Mouse (Mus musculus): ENCODE results near the gene Gm20219. TPM values are rescaled to one million over a fixed set of nuclear protein-coding genes. Genes with fewer than 3 reads are reported as not detected.

Gm20219 gene
- 1 to 10 TPM; 1.7 to 1.9 TPM for total RNA-seq (2021)

- intact Hi-C loops (cut with DNase I), result loop anchor here (5.0 kb wide), 3 partner anchors 77 to 142 kb away; partner anchors contain the start of gene Ptprs
- no peak for DNase-seq (ENCODE audit: low spot score in 2 of 2)
Observed at GRCm38 (mm10) chr17:56554122-56554551, at the start of gene Gm20219. Gm20219 (minus strand) TSS chr17:56554387.

- intact Hi-C loops (cut with DNase I), result no loop called here
- no peak for DNase-seq (ENCODE audit: low spot score in 2 of 2)
Observed at GRCm38 (mm10) chr17:56604070-56604380, 49.8 kb upstream of the Gm20219 start.

GRCm38 (mm10) chr17:56603186-56604069, 49.2 kb upstream of the Gm20219 start:
- DNase-seq (ENCODE audit: low spot score in 2 of 2), result no peak
- intact Hi-C loops (cut with DNase I), result no loop called here

- intact Hi-C loops (cut with DNase I), result no loop called here
Observed at GRCm38 (mm10) chr17:56593527-56594271, 39.5 kb upstream of the Gm20219 start.

GRCm38 (mm10) chr17:56592553-56592952, 38.4 kb upstream of the Gm20219 start:
- intact Hi-C loops (cut with DNase I), result no loop called here
- no peak for DNase-seq (ENCODE audit: low spot score in 2 of 2)

More at GRCm38 (mm10) chr17:56593527-56594271, 39.5 kb upstream of the Gm20219 start:
- no peak for DNase-seq (ENCODE audit: low spot score in 2 of 2)

GRCm38 (mm10) chr17:56588921-56589320, 34.7 kb upstream of the Gm20219 start:
- DNase-seq (ENCODE audit: low spot score in 2 of 2), result no peak
- intact Hi-C loops (cut with DNase I), result no loop called here

GRCm38 (mm10) chr17:56587773-56588172, 33.6 kb upstream of the Gm20219 start:
- intact Hi-C loops (cut with DNase I), result no loop called here

GRCm38 (mm10) chr17:56585171-56585821, 31.1 kb upstream of the Gm20219 start:
- intact Hi-C loops (cut with DNase I), result loop anchor here (2.0 kb wide), 2 partner anchors 24 to 88 kb away; partner anchors contain the start of genes 2410015M20Rik and Ranbp3
- DNase-seq (ENCODE audit: low spot score in 2 of 2), result peak in 1 of 2 experiments; percentile 39

More at GRCm38 (mm10) chr17:56587773-56588172, 33.6 kb upstream of the Gm20219 start:
- DNase-seq (ENCODE audit: low spot score in 2 of 2), result no peak

- intact Hi-C loops (cut with DNase I), result loop anchor here (2.0 kb wide), 2 partner anchors 24 to 88 kb away; partner anchors contain the start of genes 2410015M20Rik and Ranbp3
- peak; percentile 99 for DNase-seq (ENCODE audit: low spot score in 2 of 2)
Observed at GRCm38 (mm10) chr17:56584257-56585130, 30.3 kb upstream of the Gm20219 start, which contains the start of the genes Safb2 and Safb. Safb2 (minus strand) TSS chr17:56584585. Safb (plus strand) TSS chr17:56584825.

GRCm38 (mm10) chr17:56583611-56584256, 29.5 kb upstream of the Gm20219 start:
- intact Hi-C loops (cut with DNase I), result loop anchor here (2.0 kb wide), 2 partner anchors 25 to 89 kb away; partner anchors contain the start of genes 2410015M20Rik and Ranbp3
- DNase-seq (ENCODE audit: low spot score in 2 of 2), result peak in 1 of 2 experiments; percentile 29

- intact Hi-C loops (cut with DNase I), result no loop called here
- DNase-seq (ENCODE audit: low spot score in 2 of 2), result no peak
Observed at GRCm38 (mm10) chr17:56583071-56583470, 28.9 kb upstream of the Gm20219 start.

- intact Hi-C loops (cut with DNase I), result no loop called here
- no peak for DNase-seq (ENCODE audit: low spot score in 2 of 2)
Observed at GRCm38 (mm10) chr17:56572939-56573338, 18.8 kb upstream of the Gm20219 start.

GRCm38 (mm10) chr17:56572154-56572553, 18.0 kb upstream of the Gm20219 start:
- DNase-seq (ENCODE audit: low spot score in 2 of 2), result no peak
- intact Hi-C loops (cut with DNase I), result no loop called here

GRCm38 (mm10) chr17:56570287-56570686, 16.1 kb upstream of the Gm20219 start:
- DNase-seq (ENCODE audit: low spot score in 2 of 2), result no peak
- intact Hi-C loops (cut with DNase I), result no loop called here

GRCm38 (mm10) chr17:56567370-56567769, 13.2 kb upstream of the Gm20219 start:
- intact Hi-C loops (cut with DNase I), result no loop called here
- DNase-seq (ENCODE audit: low spot score in 2 of 2), result no peak

- intact Hi-C loops (cut with DNase I), result no loop called here
Observed at GRCm38 (mm10) chr17:56566918-56567317, 12.7 kb upstream of the Gm20219 start.

GRCm38 (mm10) chr17:56566293-56566692, 12.1 kb upstream of the Gm20219 start:
- intact Hi-C loops (cut with DNase I), result no loop called here
- DNase-seq (ENCODE audit: low spot score in 2 of 2), result no peak

More at GRCm38 (mm10) chr17:56566918-56567317, 12.7 kb upstream of the Gm20219 start:
- DNase-seq (ENCODE audit: low spot score in 2 of 2), result no peak

GRCm38 (mm10) chr17:56561866-56562265, 7.7 kb upstream of the Gm20219 start:
- DNase-seq (ENCODE audit: low spot score in 2 of 2), result no peak
- intact Hi-C loops (cut with DNase I), result no loop called here

Data from left cerebral cortex, postnatal 25 days (tissue).